Mouse (Mus musculus) brain, embryonic 18.5 days (tissue): ENCODE results near the gene Olfr1535.

ENCODE experiments used
- DNase-seq: peaks from one replicate; pipeline ENCODE4 v3.0.0-alpha.2; 2012; ENCODE audit warnings: low read depth, low spot score

The Olfr1535 gene

DNA sequence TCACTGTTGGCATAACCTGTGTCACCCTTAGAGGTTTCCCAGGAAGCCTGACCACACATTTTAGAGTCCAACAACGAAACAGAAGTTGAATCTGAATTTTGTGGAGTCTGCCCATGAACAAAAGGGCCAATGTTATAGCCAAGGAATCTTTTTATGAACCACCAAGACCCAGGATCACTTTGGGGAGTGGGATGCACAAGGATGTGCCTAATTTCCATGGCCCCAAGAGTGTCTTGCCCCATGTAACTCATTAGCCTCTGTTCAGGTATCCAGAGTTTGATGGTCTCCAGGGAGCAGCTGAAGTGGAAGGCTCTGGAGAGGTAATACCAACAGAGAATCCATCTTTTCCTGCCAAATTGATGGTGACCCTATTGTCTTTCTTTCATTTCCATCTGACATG is at the start of gene Olfr1535:
Gene Olfr1535 (minus strand): TSS at position 101 of the 400 bp plus-strand sequence.
- no peak for DNase-seq

- no peak for DNase-seq
These were observed 31.9 kb upstream of the Olfr1535 start for GRCm38 (mm10) chr13:21591618-21592017.

GRCm38 (mm10) chr13:21581659-21582058 is 22.0 kb upstream of the Olfr1535 start, which contains the start of gene Olfr1364:
Gene Olfr1364, minus strand, starts transcription at chr13:21581759.
- no peak for DNase-seq

DNA sequence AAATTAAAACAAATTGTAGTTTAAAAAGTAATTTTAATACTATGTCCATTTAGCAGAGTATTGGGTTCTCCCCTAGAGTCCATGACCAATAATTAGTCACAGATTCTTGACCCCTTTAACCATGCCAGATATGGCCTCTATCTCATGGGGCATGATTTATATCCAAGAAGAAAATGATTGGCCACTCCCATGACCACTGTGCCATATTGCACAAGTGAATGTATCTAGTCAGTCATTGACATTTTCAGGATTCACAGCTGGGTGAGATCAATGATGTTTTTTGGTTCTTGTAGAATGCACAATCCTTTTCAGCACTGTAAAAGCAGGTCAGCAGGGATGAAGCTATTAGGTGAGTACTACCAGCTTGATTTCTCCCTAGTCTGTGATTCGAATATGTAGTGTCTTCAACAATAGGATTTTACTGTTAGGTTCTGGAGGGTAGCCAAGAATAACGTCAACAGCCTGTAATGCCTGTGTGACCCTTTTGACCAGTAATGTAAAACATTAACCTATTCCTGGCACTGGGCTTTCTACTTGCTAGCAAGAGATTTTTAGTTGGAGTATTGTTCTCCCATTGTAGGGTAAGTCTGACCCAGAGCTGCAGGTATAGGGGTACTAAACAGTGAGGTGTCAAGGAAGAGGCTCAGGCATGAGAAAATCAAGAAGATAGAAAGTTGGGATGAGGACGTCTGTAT is 9.1 kb downstream of the Olfr1535 start:
- DNase-seq: no peak

DNA sequence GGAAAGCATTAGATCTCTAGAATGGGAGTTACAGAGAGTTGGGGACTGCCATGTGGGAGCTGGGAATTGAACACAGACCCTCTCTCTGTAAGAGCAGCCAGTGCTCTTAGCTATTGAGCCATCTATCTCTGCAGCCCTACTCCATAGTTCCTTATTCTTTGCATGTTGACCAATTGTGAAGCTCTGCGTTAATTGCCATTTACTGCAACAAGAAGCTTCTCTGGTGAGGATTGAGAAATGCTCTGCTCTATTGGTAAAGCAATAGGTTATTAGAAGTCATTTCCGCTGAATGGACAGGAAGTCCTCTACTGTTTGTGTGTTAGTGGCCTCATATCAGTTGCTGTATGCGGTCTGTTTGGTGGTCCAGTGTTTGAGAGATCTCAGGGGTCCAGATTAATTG is 10.2 kb downstream of the Olfr1535 start:
- DNase-seq: no peak

GRCm38 (mm10) chr13:21542708-21543107 is 17.0 kb downstream of the Olfr1535 start, which contains the start of gene Olfr1366:
Gene Olfr1366, minus strand, starts transcription at chr13:21542808.
- DNase-seq: no peak

GRCm38 (mm10) chr13:21530781-21531201 is 28.9 kb downstream of the Olfr1535 start, which contains the start of gene Zkscan8:
Gene Zkscan8, minus strand, starts transcription at chr13:21531120.
- DNase-seq: peak; percentile 64

GRCm38 (mm10) chr13:21530136-21530535 is 29.6 kb downstream of the Olfr1535 start:
- DNase-seq: no peak

GRCm38 (mm10) chr13:21506221-21506649 is 53.5 kb downstream of the Olfr1535 start:
- DNase-seq: peak; percentile 75
